Mouse (Mus musculus) liver, embryonic 15.5 days (tissue): ENCODE measurements at regions not wholly inside any gene's neighbourhood (a gene's known extent, or its start where the extent isn't known, plus 50 kb on each side); places are given as distances from the start of the nearest gene placed in this dataset.

Experiments
- ATAC-seq: fragments of 200-750 bp; cut with Nextera tagmentation; 2 replicates; pipeline ENCODE4 v1.8.0; 2017; ENCODE audit warnings: moderate number of reproducible peaks, mild to moderate bottlenecking, moderate library complexity; ENCODE audit not compliant: insufficient read depth
- H3K27ac ChIP-seq: fragments of 300-500 bp; sonication (generic); replicated peaks from 2 replicates; pipeline ENCODE4 v1.5.1; 2015; ENCODE audit warnings: mild to moderate bottlenecking, inconsistent platforms
- H3K27me3 ChIP-seq: fragments of 300-500 bp; sonication (generic); 2 replicates; pipeline ENCODE4 v1.6.1; 2015; ENCODE audit warnings: mild to moderate bottlenecking, inconsistent platforms
- H3K36me3 ChIP-seq: fragments of 300-500 bp; sonication (generic); replicated peaks from 2 replicates; pipeline ENCODE4 v1.6.1; 2015; ENCODE audit warnings: moderate library complexity, mild to moderate bottlenecking, inconsistent platforms
- H3K4me1 ChIP-seq: fragments of 300-500 bp; sonication (generic); replicated peaks from 2 replicates; pipeline ENCODE4 v1.6.1; 2015; ENCODE audit warnings: inconsistent platforms
- H3K4me2 ChIP-seq: fragments of 300-500 bp; sonication (generic); 2 replicates; pipeline ENCODE4 v1.6.1; 2015; ENCODE audit warnings: moderate library complexity, mild to moderate bottlenecking, inconsistent platforms
- H3K4me3 ChIP-seq: fragments of 300-500 bp; sonication (generic); replicated peaks from 2 replicates; pipeline ENCODE4 v1.5.1; 2015; ENCODE audit warnings: mild to moderate bottlenecking, inconsistent platforms
- H3K9ac ChIP-seq: fragments of 300-500 bp; sonication (generic); 2 replicates; pipeline ENCODE4 v1.6.1; 2015; ENCODE audit warnings: moderate library complexity, mild to moderate bottlenecking, inconsistent platforms
- H3K9me3 ChIP-seq: fragments of 300-500 bp; sonication (generic); replicated peaks from 2 replicates; pipeline ENCODE4 v1.6.1; 2016; ENCODE audit warnings: inconsistent platforms
- WGBS: fragments of 180-500 bp; shearing (Covaris S2); methylation state at CpG from one replicate; pipeline ENCODE4 v1.1.7; 2015; ENCODE audit warnings: mixed read lengths; ENCODE audit not compliant: insufficient replicate concordance; 5-methylcytosine and 5-hydroxymethylcytosine counted together

- H3K9me3 ChIP-seq, result no peaks in the 10 kb centered on the region
- WGBS, result 73% methylated on average over 17 of the region's 17 CpGs
- no peak for ATAC-seq
These were observed 170.0 kb upstream of the Zfp637 start for GRCm38 (mm10) chr6:117670792-117671525.

GRCm38 (mm10) chr6:117675059-117675800 is 165.8 kb upstream of the Zfp637 start:
- no peak for ATAC-seq
- Histone ChIP-seq H3K4me2 (no peak overlapping the region), H3K4me1 (no peaks in the 10 kb centered on the region), H3K9me3 (no peaks in the 10 kb centered on the region), H3K9ac (no peak overlapping the region), H3K36me3 (no peaks in the 10 kb centered on the region), H3K27ac (no peak overlapping the region), H3K4me3 (no peak overlapping the region), H3K27me3 (no peaks in the 10 kb centered on the region)
- WGBS, result 33% methylated on average over 15 of the region's 15 CpGs

More at GRCm38 (mm10) chr6:117670792-117671525, 170.0 kb upstream of the Zfp637 start:
- H3K9ac ChIP-seq, result no peak overlapping the region
- no peaks in the 10 kb centered on the region for H3K27me3 ChIP-seq
- H3K27ac ChIP-seq, result no peak overlapping the region
- H3K36me3 ChIP-seq, result no peaks in the 10 kb centered on the region
- H3K4me1 ChIP-seq, result no peaks in the 10 kb centered on the region
- no peak overlapping the region for H3K4me2 ChIP-seq
- H3K4me3 ChIP-seq, result no peak overlapping the region

- H3K36me3 ChIP-seq, result no peaks in the 10 kb centered on the region
- no peak overlapping the region for H3K27ac ChIP-seq
- no peaks in the 10 kb centered on the region for H3K4me1 ChIP-seq
- H3K4me2 ChIP-seq, result no peak overlapping the region
- H3K9ac ChIP-seq, result no peak overlapping the region
- no peaks in the 10 kb centered on the region for H3K27me3 ChIP-seq
- no peak overlapping the region for H3K4me3 ChIP-seq
- no peaks in the 10 kb centered on the region for H3K9me3 ChIP-seq
- WGBS, result 29% methylated on average over 10 of the region's 10 CpGs
- ATAC-seq, result no peak
These were observed 164.7 kb upstream of the Zfp637 start for GRCm38 (mm10) chr6:117676064-117676821.

GRCm38 (mm10) chr6:117677062-117677461 is 163.9 kb upstream of the Zfp637 start:
- Histone ChIP-seq H3K4me3 (no peak overlapping the region), H3K4me2 (no peak overlapping the region), H3K36me3 (no peaks in the 10 kb centered on the region), H3K27me3 (no peaks in the 10 kb centered on the region), H3K9me3 (no peaks in the 10 kb centered on the region), H3K4me1 (no peaks in the 10 kb centered on the region), H3K27ac (no peak overlapping the region), H3K9ac (no peak overlapping the region)
- 15% methylated on average over 7 of the region's 7 CpGs for WGBS
- ATAC-seq, result no peak

GRCm38 (mm10) chr6:117677821-117678220 is 163.2 kb upstream of the Zfp637 start:
- Histone ChIP-seq H3K4me1 (no peaks in the 10 kb centered on the region), H3K27me3 (no peaks in the 10 kb centered on the region), H3K4me3 (no peak overlapping the region), H3K9me3 (no peaks in the 10 kb centered on the region), H3K9ac (no peak overlapping the region), H3K27ac (no peak overlapping the region), H3K4me2 (no peak overlapping the region), H3K36me3 (no peaks in the 10 kb centered on the region)
- 58% methylated on average over 2 of the region's 2 CpGs for WGBS
- ATAC-seq, result no peak

- 50% methylated on average over 5 of the region's 5 CpGs for whole genome bisulfite sequencing
- H3K9ac ChIP-seq, result no peak overlapping the region
- H3K4me1 ChIP-seq, result no peaks in the 10 kb centered on the region
- H3K4me3 ChIP-seq, result no peak overlapping the region
- H3K27me3 ChIP-seq, result no peaks in the 10 kb centered on the region
- H3K27ac ChIP-seq, result no peak overlapping the region
- no peak overlapping the region for H3K4me2 ChIP-seq
- no peaks in the 10 kb centered on the region for H3K36me3 ChIP-seq
- no peak for ATAC-seq
- no peaks in the 10 kb centered on the region for H3K9me3 ChIP-seq
These were observed 162.7 kb upstream of the Zfp637 start for GRCm38 (mm10) chr6:117678276-117678675.

GRCm38 (mm10) chr6:117678877-117679276 is 162.1 kb upstream of the Zfp637 start:
- no peak overlapping the region for H3K9ac ChIP-seq
- no peak for ATAC-seq
- H3K9me3 ChIP-seq, result no peaks in the 10 kb centered on the region
- 65% methylated on average over 4 of the region's 4 CpGs for WGBS
- no peaks in the 10 kb centered on the region for H3K27me3 ChIP-seq
- H3K27ac ChIP-seq, result no peak overlapping the region
- H3K4me1 ChIP-seq, result no peaks in the 10 kb centered on the region
- no peaks in the 10 kb centered on the region for H3K36me3 ChIP-seq
- H3K4me2 ChIP-seq, result no peak overlapping the region
- H3K4me3 ChIP-seq, result no peak overlapping the region

GRCm38 (mm10) chr6:117686212-117686611 is 154.8 kb upstream of the Zfp637 start:
- Histone ChIP-seq H3K27me3 (no peaks in the 10 kb centered on the region), H3K9ac (no peak overlapping the region), H3K9me3 (no peaks in the 10 kb centered on the region), H3K27ac (no peak overlapping the region), H3K4me3 (no peak overlapping the region), H3K4me2 (no peak overlapping the region), H3K4me1 (no peaks in the 10 kb centered on the region), H3K36me3 (no peaks in the 10 kb centered on the region)
- WGBS, result 73% methylated on average over 9 of the region's 9 CpGs
- no peak for ATAC-seq

- WGBS, result 45% methylated on average over 2 of the region's 2 CpGs
- Histone ChIP-seq H3K4me2 (no peak overlapping the region), H3K36me3 (no peaks in the 10 kb centered on the region), H3K27me3 (no peaks in the 10 kb centered on the region), H3K4me1 (no peaks in the 10 kb centered on the region), H3K27ac (no peak overlapping the region), H3K9ac (no peak overlapping the region), H3K4me3 (no peak overlapping the region), H3K9me3 (no peaks in the 10 kb centered on the region)
- no peak for ATAC-seq
These were observed 153.9 kb upstream of the Zfp637 start for GRCm38 (mm10) chr6:117687045-117687444.

- H3K4me2 ChIP-seq, result no peak overlapping the region
- no peaks in the 10 kb centered on the region for H3K36me3 ChIP-seq
- WGBS, result 38% methylated on average over 8 of the region's 8 CpGs
- H3K9ac ChIP-seq, result no peak overlapping the region
- no peaks in the 10 kb centered on the region for H3K9me3 ChIP-seq
- no peak overlapping the region for H3K27ac ChIP-seq
- no peaks in the 10 kb centered on the region for H3K27me3 ChIP-seq
- no peak for ATAC-seq
- H3K4me1 ChIP-seq, result no peaks in the 10 kb centered on the region
- H3K4me3 ChIP-seq, result no peak overlapping the region
These were observed 152.3 kb upstream of the Zfp637 start for GRCm38 (mm10) chr6:117688664-117689178.

- WGBS, result 63% methylated on average over 5 of the region's 5 CpGs
- no peaks in the 10 kb centered on the region for H3K36me3 ChIP-seq
- no peak overlapping the region for H3K4me3 ChIP-seq
- H3K4me2 ChIP-seq, result no peak overlapping the region
- H3K27me3 ChIP-seq, result no peaks in the 10 kb centered on the region
- H3K9me3 ChIP-seq, result no peaks in the 10 kb centered on the region
- no peak for ATAC-seq
- H3K4me1 ChIP-seq, result no peaks in the 10 kb centered on the region
- H3K9ac ChIP-seq, result no peak overlapping the region
- H3K27ac ChIP-seq, result no peak overlapping the region
These were observed 140.7 kb upstream of the Zfp637 start for GRCm38 (mm10) chr6:117700286-117700685.
